Mouse (Mus musculus) E14TG2a.4 (cell line): Measurements from ENCODE around the gene Kras.

ENCODE experiments used
- H3K27me3 ChIP-seq: 2 replicates; pipeline ENCODE4 v1.6.1; 2014; ENCODE audit warnings: low read length, control low read depth; ENCODE audit not compliant: insufficient read depth
- H3K36me3 ChIP-seq: 2 replicates; pipeline ENCODE4 v1.6.1; 2014; ENCODE audit warnings: low read length, control low read depth; ENCODE audit not compliant: insufficient read depth
- H3K4me1 ChIP-seq: replicated peaks from 2 replicates; pipeline ENCODE4 v1.6.1; 2014; ENCODE audit warnings: low read depth, low read length, control low read depth
- H3K4me3 ChIP-seq: replicated peaks from 2 replicates; pipeline ENCODE4 v1.5.1; 2014; ENCODE audit warnings: mild to moderate bottlenecking, low read length
- H3K9me3 ChIP-seq: 2 replicates; pipeline ENCODE4 v1.6.1; 2014; ENCODE audit warnings: low read length, control low read depth
- CTCF ChIP-seq: conservative IDR thresholded peaks from 2 replicates; pipeline ENCODE4 v1.5.1; 2014; ENCODE audit warnings: low read length
- NANOG ChIP-seq: IDR thresholded peaks from 2 replicates; pipeline ENCODE4 v1.6.1; 2014; ENCODE audit warnings: borderline replicate concordance, low read length, mixed read lengths
- POU5F1 ChIP-seq: IDR thresholded peaks from 2 replicates; pipeline ENCODE4 v1.6.1; 2014; ENCODE audit warnings: low read length, borderline replicate concordance

Gene Kras

DNA sequence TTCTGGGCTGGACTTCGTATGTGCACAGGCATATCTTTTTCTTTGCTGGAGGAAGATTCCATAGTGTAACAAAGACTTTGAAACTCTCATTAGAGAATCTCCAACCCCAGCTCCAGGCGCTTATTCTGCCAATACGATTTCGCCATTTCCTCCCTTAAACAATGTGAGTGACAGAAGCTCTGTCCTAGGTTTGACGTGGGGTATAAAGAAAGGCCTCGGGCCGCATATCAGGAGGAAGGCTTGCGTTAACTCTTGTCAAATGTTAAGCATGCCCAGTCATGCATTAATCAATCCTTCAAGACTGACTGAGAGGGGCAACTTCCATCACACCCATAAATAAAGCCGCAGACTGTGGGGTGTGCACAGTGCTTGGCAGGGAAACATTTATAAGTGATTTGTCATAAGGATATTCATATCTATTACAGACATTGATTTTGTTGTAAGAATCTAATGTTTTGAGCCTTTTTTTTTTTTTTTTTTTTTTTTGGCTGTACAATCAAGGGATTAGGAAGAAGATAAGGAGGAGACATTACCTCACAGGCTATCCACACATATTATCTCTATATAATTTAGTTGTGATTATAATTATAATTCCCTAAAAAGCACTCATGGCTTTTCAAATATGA lies 27.2 kb upstream of the Kras start:
- Histone ChIP-seq H3K9me3 (no peaks in the 10 kb centered on the region), H3K4me3 (peak overlapping the region; percentile 18), H3K27me3 (0 out of 2 replicates have a peak, but pooled peaks cover 4% of the 10 kb centered on the region), H3K36me3 (no peaks in the 10 kb centered on the region), H3K4me1 (peaks cover 69% of the 10 kb centered on the region)
- no peak for TF ChIP-seq POU5F1
- no peak for TF ChIP-seq CTCF
- TF ChIP-seq NANOG, result no peak

GRCm38 (mm10) chr6:145276265-145276780 lies 26.3 kb upstream of the Kras start:
- Histone ChIP-seq H3K36me3 (no peaks in the 10 kb centered on the region), H3K9me3 (no peaks in the 10 kb centered on the region), H3K4me3 (peak overlapping the region; percentile 18), H3K4me1 (peaks cover 74% of the 10 kb centered on the region), H3K27me3 (0 out of 2 replicates have a peak, but pooled peaks cover 4% of the 10 kb centered on the region)
- peak; percentile 96 for TF ChIP-seq NANOG
- TF ChIP-seq POU5F1, result peak; percentile 72
- TF ChIP-seq CTCF, result no peak

DNA sequence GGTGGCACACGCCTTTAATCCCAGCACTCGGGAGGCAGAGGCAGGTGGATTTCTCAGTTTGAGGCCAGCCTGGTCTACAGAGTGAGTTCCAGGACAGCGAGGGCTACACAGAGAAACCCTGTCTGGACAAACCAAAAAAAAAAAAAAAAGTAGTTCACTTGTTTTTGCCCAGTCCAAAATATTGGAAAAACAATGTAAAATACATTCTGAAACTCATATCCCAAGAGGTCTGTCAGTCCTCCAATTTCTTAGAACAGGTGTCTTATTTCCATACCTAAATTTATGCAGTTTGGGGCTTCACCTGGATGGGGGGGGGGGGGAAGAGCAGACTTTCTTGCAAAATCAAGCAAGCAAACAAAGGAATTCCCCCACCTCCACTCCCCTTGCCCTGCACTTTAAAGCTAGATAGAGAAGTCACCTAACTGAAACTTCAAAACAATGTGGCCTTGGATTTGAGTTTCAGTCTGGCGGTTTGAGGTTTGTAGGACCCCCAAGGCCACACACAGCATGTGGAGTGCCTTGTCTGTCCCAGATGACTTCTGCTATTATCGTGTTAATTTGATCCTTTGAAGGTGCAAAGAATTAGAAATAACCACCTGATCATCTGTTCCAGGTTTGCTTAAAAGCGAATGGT lies 25.7 kb upstream of the Kras start:
- Histone ChIP-seq H3K27me3 (0 out of 2 replicates have a peak, but pooled peaks cover 4% of the 10 kb centered on the region), H3K4me3 (peak overlapping the region; percentile 18), H3K4me1 (peaks cover 71% of the 10 kb centered on the region), H3K36me3 (no peaks in the 10 kb centered on the region), H3K9me3 (no peaks in the 10 kb centered on the region)
- TF ChIP-seq CTCF (no peak), NANOG (peak; percentile 89)

- Histone ChIP-seq H3K27me3 (0 out of 2 replicates have a peak, but pooled peaks cover 4% of the 10 kb centered on the region), H3K4me1 (peaks cover 71% of the 10 kb centered on the region), H3K9me3 (no peaks in the 10 kb centered on the region), H3K4me3 (no peak overlapping the region), H3K36me3 (no peaks in the 10 kb centered on the region)
- TF ChIP-seq NANOG (no peak), POU5F1 (no peak), CTCF (no peak)
These were observed 24.1 kb upstream of the Kras start for GRCm38 (mm10) chr6:145273971-145274620.

DNA sequence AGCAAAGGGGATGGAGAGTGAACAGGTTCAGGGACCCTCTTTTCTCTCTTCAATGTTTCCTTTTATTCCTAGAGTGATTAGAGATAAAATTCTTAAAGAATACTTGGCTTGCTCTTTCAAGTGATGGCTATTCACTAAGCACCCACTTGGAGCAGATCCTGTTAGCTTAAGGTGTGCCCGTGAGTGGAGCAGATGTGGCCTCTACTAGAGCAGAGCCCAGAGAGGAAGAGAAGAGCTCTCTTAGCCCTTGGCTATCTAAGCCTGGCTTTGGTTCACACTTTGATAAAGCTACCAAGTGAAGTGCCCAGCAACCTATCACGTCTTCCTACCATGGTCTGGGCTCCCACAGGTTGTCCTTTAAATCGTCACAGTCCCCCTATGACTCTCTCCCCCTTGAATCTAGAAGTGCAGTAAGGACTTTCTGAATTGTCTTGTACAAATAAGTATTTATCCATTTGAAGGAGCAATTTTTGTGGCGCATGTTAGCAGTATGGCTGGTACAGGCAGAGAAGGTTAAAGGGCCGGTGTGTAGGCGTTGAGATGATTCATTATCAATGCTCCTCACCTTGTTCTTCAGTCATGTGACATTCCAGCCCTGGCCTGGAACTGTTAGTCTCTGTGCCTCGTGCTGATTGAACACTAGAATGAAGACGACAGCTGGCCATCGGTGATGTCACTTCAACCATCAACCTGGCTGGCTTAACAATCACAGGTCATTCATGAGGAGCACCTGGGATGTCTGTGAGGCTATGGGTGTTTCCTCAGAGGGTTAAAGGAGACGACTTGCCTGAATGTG lies 22.3 kb upstream of the Kras start:
- H3K4me3 ChIP-seq, result no peak overlapping the region
- peaks cover 61% of the 10 kb centered on the region for H3K4me1 ChIP-seq
- TF ChIP-seq NANOG, result no peak
- TF ChIP-seq CTCF, result no peak
- no peak for TF ChIP-seq POU5F1
- H3K9me3 ChIP-seq, result no peaks in the 10 kb centered on the region
- H3K36me3 ChIP-seq, result no peaks in the 10 kb centered on the region
- H3K27me3 ChIP-seq, result no peaks in the 10 kb centered on the region

GRCm38 (mm10) chr6:145269313-145269845 lies 19.3 kb upstream of the Kras start:
- no peaks in the 10 kb centered on the region for H3K36me3 ChIP-seq
- TF ChIP-seq CTCF, result no peak
- TF ChIP-seq POU5F1, result no peak
- no peak for TF ChIP-seq NANOG
- peaks cover 54% of the 10 kb centered on the region for H3K4me1 ChIP-seq
- H3K9me3 ChIP-seq, result peaks cover 7% of the 10 kb centered on the region
- no peak overlapping the region for H3K4me3 ChIP-seq
- H3K27me3 ChIP-seq, result no peaks in the 10 kb centered on the region

GRCm38 (mm10) chr6:145267692-145268091 lies 17.7 kb upstream of the Kras start:
- H3K36me3 ChIP-seq, result no peaks in the 10 kb centered on the region
- H3K9me3 ChIP-seq, result peaks cover 8% of the 10 kb centered on the region
- H3K4me3 ChIP-seq, result no peak overlapping the region
- TF ChIP-seq CTCF (no peak), POU5F1 (no peak), NANOG (no peak)
- peaks cover 39% of the 10 kb centered on the region for H3K4me1 ChIP-seq
- H3K27me3 ChIP-seq, result no peaks in the 10 kb centered on the region

DNA sequence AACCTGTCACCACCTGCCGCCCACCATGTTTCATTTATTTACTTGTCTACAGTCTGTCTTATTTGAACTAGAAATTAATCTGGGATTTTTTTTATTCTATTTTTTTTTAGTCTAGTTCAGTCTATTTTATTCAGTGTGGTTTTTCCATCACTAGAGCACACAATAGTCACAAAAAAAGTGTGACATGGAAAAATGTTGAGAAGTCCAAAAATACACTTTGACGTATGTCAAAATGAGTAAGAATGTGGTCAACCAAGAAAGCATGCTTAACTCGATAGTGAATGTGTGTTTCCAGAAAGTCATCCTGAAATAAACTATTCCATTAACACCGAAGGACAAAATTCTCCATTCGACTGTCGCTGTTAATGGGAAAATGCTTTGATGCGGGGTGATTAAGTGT lies 12.3 kb upstream of the Kras start:
- Histone ChIP-seq H3K4me3 (no peak overlapping the region), H3K4me1 (peaks cover 33% of the 10 kb centered on the region), H3K9me3 (peaks cover 8% of the 10 kb centered on the region), H3K27me3 (no peaks in the 10 kb centered on the region), H3K36me3 (no peaks in the 10 kb centered on the region)
- TF ChIP-seq POU5F1 (no peak), NANOG (no peak), CTCF (no peak)
